Mouse (Mus musculus): ENCODE measurements around the gene Ankmy1. TPM values are rescaled to one million over a fixed set of nuclear protein-coding genes. Genes with fewer than 3 reads are reported as not detected.
A peak's percentile ranks its signal among the peaks of the same experiment; 100 is the strongest.

Ankmy1 gene
- polyA plus RNA-seq, 1 experiment, result 0.25 TPM

DNA sequence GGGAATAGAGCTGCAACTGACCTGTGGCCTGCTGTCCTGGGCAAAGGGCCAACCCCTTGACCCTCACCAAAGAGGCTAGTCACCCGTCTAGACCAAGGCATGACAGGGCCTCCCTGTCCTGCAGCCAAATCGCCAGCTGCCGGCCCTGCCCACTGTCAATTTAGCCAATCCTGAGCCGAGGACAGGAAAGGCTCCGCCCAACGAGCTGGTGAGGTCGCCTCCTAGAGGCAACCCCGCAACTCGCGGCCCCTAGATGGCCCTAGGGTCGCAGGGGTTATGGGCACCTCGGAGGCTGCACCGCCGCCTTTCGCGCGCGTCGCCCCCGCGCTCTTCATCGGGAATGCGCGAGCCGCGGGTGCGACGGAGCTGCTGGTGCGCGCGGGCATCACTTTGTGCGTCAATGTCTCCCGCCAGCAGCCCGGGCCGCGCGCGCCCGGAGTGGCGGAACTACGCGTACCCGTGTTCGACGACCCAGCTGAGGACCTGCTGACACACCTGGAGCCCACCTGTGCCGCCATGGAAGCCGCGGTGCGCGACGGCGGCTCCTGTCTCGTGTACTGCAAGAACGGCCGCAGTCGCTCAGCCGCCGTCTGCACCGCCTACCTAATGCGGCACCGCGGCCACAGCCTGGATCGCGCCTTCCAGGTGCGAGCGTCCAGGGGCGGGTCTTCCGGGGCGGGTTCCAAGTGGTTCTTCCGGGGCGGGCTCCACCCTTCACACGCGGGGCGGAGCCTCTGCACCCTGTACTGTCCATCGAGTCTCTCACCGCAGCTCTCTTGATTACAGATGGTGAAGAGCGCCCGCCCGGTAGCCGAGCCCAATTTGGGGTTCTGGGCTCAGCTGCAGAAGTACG lies 4.3 kb upstream of the Ankmy1 start, which contains the start of gene Dusp28:
Dusp28 (plus strand) TSS at position 203 of the 853 bp plus-strand sequence.
- peak within 1 kb of the TSS; percentile 37; the same call in 1 of the 2 replicates for H3K27ac ChIP-seq (ENCODE audit: insufficient read depth, low read length)
- H3K4me1 ChIP-seq (ENCODE audit: control insufficient read depth, insufficient read depth, low read length), result peaks cover 14% of the 10 kb centered on the region
- TF ChIP-seq POLR2A (IDR thresholded peaks at IDR 0.05; ENCODE audit: low read depth, low read length), result peak; percentile 70
- 0 out of 2 replicates have a peak, but pooled peaks have one; percentile 7 for TF ChIP-seq CTCF (IDR thresholded peaks at IDR 0.05; ENCODE audit: borderline replicate concordance, insufficient read depth, low read length)
- peak within 1 kb of the TSS; percentile 63 for H3K4me3 ChIP-seq (ENCODE audit: insufficient read depth, low read length)

DNA sequence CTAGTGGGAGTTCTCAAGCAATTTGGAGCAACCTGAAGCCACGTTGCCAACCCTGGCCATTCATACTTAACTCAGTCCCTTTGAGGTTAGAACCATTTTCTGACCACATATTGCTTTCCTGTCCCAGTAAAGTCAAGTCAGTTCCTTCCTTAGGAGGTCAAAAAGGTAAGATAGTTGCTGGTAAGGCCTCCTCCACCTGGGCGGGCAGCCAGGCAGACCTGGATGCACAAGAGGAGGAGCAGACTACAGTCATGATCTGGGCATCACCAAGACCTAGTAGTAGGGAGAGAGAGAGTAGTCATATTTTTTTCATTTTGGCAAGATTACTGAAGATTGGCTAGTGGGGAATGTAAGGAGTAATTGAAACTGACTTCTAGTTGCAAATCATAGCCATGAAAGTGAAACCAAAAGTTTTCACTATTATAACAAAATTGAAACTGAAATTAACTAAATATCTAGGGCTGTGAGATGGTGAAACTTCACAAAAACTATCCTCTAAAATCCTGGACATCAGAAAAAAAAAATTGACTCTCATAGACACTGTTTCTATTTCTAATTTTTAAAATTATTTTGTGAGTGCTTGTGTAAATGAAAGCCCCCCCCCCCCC lies 3.1 kb upstream of the Ankmy1 start:
- no peak overlapping the region for H3K4me3 ChIP-seq (ENCODE audit: insufficient read depth, low read length)
- no peak overlapping the region for H3K27ac ChIP-seq (ENCODE audit: insufficient read depth, low read length)
- peaks cover 14% of the 10 kb centered on the region for H3K4me1 ChIP-seq (ENCODE audit: control insufficient read depth, insufficient read depth, low read length)
- no peak for TF ChIP-seq POLR2A (IDR thresholded peaks at IDR 0.05; ENCODE audit: low read depth, low read length)
- no peak for TF ChIP-seq CTCF (IDR thresholded peaks at IDR 0.05; ENCODE audit: borderline replicate concordance, insufficient read depth, low read length)

DNA sequence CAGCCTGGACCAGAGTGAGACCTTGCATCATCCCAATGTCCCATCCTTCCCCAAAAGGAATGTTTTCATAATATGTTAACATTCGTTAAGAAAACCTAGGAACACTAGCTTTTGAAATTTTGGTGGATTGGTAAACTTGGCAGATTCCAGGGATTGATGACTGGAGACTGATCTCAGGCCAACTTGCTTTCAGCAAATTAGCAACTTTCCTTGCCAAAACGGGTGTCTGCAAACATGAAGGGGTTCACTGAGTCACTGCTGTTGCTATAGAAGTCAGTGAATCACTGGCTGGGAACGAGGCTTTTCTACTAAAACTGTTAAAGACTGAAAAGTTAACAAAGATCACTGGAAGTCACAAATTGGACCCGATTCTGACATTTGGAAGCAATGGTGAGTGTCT lies 921 bp upstream of the Ankmy1 start:
- H3K27ac ChIP-seq (ENCODE audit: insufficient read depth, low read length), result peak overlapping the region; percentile 50
- TF ChIP-seq POLR2A (IDR thresholded peaks at IDR 0.05; ENCODE audit: low read depth, low read length) (no peak), CTCF (IDR thresholded peaks at IDR 0.05; ENCODE audit: borderline replicate concordance, insufficient read depth, low read length) (no peak)
- peaks cover 12% of the 10 kb centered on the region for H3K4me1 ChIP-seq (ENCODE audit: control insufficient read depth, insufficient read depth, low read length)
- no peak overlapping the region for H3K4me3 ChIP-seq (ENCODE audit: insufficient read depth, low read length)

DNA sequence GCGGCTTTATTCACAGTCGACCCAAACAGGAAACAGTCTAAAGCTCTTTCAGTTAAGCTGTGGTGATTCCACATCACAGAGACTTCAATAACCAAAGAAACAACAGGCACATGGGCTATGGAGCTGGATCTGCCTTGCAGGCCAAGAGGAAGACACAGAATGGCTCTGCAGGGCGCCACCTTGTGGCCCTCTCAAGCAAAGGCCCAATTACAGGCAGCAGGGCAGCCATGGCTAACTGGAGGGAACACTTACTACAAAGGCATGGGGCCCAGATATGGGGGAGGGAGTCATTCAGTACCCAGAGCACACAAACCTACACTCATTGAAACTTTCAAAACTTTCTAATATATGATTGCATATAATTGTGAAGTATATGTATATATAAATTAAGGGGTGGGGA lies 7.6 kb downstream of the Ankmy1 start:
- TF ChIP-seq POLR2A (IDR thresholded peaks at IDR 0.05; ENCODE audit: low read depth, low read length) (no peak), CTCF (IDR thresholded peaks at IDR 0.05; ENCODE audit: borderline replicate concordance, insufficient read depth, low read length) (peak; percentile 85)
- Histone ChIP-seq H3K27ac (ENCODE audit: insufficient read depth, low read length) (no peak overlapping the region), H3K4me3 (ENCODE audit: insufficient read depth, low read length) (no peak overlapping the region), H3K4me1 (ENCODE audit: control insufficient read depth, insufficient read depth, low read length) (no peaks in the 10 kb centered on the region)

DNA sequence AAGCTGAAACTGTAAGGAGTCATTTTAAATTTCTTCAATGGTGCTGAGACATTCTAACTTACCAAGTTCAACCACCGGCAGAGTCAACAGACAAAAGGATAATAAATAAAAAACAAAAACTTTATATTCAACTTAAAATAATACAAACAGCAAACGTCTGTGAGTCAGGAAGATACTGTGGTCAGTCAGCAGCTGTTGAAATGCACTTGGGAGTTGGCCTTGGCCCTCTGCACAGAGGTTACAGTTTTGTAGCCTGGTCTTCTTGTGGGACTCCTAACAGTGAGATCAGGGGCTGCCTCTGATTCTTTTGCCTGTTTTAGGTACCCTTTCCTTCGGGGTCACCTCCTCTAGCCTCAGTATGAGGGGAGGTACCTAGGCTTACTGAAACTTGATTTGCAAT lies 8.8 kb downstream of the Ankmy1 start:
- no peak overlapping the region for H3K27ac ChIP-seq (ENCODE audit: insufficient read depth, low read length)
- no peaks in the 10 kb centered on the region for H3K4me1 ChIP-seq (ENCODE audit: control insufficient read depth, insufficient read depth, low read length)
- no peak overlapping the region for H3K4me3 ChIP-seq (ENCODE audit: insufficient read depth, low read length)
- no peak for TF ChIP-seq POLR2A (IDR thresholded peaks at IDR 0.05; ENCODE audit: low read depth, low read length)
- no peak for TF ChIP-seq CTCF (IDR thresholded peaks at IDR 0.05; ENCODE audit: borderline replicate concordance, insufficient read depth, low read length)

DNA sequence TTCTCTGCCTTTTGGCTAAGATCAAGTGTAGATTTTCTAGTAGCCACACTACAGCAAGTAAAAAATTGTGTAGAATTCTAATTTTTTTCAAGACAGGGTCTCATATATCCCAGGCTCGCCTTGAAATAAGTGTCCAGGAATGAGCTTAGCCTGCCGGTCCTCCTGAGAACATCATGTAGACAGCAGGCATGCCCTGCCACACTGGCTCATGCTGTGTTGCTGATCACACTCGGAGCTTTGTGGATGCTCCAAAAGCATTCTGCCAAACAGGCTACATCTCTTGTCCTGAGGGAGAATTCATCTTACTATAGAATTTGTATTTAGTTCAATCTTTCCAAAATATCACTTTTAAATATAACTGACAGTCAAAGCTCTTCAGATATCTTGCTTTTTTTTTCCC lies 9.9 kb downstream of the Ankmy1 start:
- Histone ChIP-seq H3K4me1 (ENCODE audit: control insufficient read depth, insufficient read depth, low read length) (no peaks in the 10 kb centered on the region), H3K4me3 (ENCODE audit: insufficient read depth, low read length) (no peak overlapping the region), H3K27ac (ENCODE audit: insufficient read depth, low read length) (no peak overlapping the region)
- TF ChIP-seq CTCF (IDR thresholded peaks at IDR 0.05; ENCODE audit: borderline replicate concordance, insufficient read depth, low read length) (no peak), POLR2A (IDR thresholded peaks at IDR 0.05; ENCODE audit: low read depth, low read length) (no peak)

DNA sequence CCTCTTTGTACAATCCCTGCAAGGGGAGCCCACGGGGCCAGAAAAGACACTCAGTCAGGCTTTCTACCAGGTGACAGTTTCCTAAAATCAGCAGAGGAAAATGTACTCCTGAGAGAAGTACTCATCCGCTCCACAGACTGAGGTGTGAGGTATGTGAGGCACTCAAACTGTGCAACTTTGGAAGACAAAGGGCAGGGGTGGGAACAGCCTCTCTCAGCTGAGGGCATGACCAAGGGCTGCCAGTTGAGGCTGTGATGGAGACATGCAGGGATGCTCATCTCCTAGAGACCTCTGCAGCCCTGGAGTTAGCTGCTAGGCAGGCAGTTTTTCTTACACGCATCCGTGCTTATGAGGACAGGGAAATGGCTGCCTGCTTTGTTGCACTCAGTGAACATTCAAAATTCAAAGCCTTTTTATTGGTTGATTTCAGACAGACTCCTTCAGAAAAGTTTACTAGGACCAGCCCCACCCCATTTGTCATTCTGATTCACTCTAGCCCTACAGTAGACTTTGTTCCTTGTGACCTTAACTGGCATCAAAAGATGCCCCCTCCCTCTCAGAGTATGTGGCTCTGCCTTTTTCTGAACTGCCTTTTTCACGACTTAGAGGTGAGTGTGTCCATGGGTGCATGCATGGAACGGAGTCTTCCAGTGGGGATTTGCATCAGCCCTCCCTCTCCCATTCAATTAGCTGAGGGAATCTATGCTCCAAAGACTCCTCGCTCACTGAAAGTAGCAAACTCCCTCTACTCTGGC lies 13.6 kb downstream of the Ankmy1 start:
- no peak overlapping the region for H3K27ac ChIP-seq (ENCODE audit: insufficient read depth, low read length)

DNA sequence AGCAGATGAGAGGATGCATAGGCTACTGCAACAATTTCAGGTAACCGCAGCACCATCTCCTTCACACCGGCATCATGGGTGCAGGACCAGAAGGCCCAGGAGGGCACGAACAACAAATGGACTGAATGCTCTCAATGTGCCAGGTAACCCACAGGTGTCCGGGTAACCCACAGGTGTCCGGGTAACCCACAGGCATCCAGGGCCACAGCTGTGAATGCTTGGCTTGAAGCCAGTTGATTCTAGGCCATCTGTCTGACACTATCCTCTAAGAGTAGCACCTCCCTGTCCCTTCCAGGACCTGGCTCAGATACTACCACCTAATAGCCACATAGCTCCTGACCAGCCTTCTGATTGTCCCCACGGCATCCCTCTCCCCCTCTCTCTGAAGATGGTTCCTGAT lies 20.7 kb downstream of the Ankmy1 start:
- TF ChIP-seq CTCF (IDR thresholded peaks at IDR 0.05; ENCODE audit: borderline replicate concordance, insufficient read depth, low read length), result no peak
- no peak for TF ChIP-seq POLR2A (IDR thresholded peaks at IDR 0.05; ENCODE audit: low read depth, low read length)
- Histone ChIP-seq H3K4me1 (ENCODE audit: control insufficient read depth, insufficient read depth, low read length) (no peaks in the 10 kb centered on the region), H3K4me3 (ENCODE audit: insufficient read depth, low read length) (no peak overlapping the region)

More for the DNA sequence above, 13.6 kb downstream of the Ankmy1 start:
- Histone ChIP-seq H3K4me1 (ENCODE audit: control insufficient read depth, insufficient read depth, low read length) (no peaks in the 10 kb centered on the region), H3K4me3 (ENCODE audit: insufficient read depth, low read length) (no peak overlapping the region)
- TF ChIP-seq POLR2A (IDR thresholded peaks at IDR 0.05; ENCODE audit: low read depth, low read length) (no peak), CTCF (IDR thresholded peaks at IDR 0.05; ENCODE audit: borderline replicate concordance, insufficient read depth, low read length) (no peak)

DNA sequence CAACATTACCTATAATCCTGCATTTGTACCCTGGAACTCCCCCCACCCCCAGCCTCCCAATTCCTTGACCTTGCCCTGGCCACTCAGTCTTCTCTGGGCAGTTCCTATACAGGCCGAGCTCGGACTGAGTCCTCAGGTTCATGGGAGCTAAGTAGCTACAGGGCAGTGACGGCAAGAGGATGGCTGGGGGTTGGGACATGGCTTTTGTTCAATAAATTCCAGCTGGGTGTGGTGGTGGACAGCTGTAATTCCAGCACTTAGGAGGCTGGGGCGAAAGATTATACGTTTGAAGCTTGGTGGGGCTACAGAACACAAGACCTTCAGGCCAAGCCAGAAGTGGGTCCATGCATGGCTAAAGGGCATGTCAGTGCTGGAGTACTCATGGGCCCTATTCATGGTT lies 22.6 kb downstream of the Ankmy1 start:
- Histone ChIP-seq H3K4me3 (ENCODE audit: insufficient read depth, low read length) (no peak overlapping the region), H3K4me1 (ENCODE audit: control insufficient read depth, insufficient read depth, low read length) (no peaks in the 10 kb centered on the region), H3K27ac (ENCODE audit: insufficient read depth, low read length) (no peak overlapping the region)
- TF ChIP-seq CTCF (IDR thresholded peaks at IDR 0.05; ENCODE audit: borderline replicate concordance, insufficient read depth, low read length) (no peak), POLR2A (IDR thresholded peaks at IDR 0.05; ENCODE audit: low read depth, low read length) (no peak)

More for the DNA sequence above, 20.7 kb downstream of the Ankmy1 start:
- no peak overlapping the region for H3K27ac ChIP-seq (ENCODE audit: insufficient read depth, low read length)

All from embryonic fibroblast, embryonic 13.5 days (primary cell).